Mouse (Mus musculus) ovary, postnatal 14 days (tissue): ENCODE results near the gene Prl3d2.
"Not testable (repeated sequence)": the region's sequence is repeated elsewhere in the genome, so short reads cannot be mapped to it uniquely, and the experiment has no call there.

Source experiments
- DNase-seq: peaks from one replicate; pipeline ENCODE4 v3.0.0; 2022; ENCODE audit warnings: low spot score

The Prl3d2 gene

DNA sequence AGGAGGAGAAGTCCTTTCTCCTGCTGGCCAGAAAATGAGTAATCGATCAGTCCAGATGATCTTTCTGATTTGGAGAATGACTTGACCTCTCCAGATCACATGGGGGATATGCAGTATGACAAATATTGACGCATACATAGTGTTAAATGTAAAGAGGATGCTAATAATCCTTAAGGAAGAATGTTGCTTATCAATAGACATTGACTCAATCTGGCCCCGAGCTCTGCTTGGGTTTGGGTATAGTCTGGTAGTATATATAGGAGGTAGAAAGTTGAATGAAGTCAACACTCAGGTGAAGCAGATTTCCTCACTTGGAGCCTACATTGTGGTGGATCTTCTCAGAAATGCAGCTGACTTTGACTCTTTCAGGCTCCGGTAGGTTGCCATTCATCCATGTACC, at the start of gene Prl3d2:
Gene Prl3d2, plus strand, starts transcription at position 301 of the 400 bp plus-strand sequence.
- DNase-seq = not testable (repeated sequence)

DNA sequence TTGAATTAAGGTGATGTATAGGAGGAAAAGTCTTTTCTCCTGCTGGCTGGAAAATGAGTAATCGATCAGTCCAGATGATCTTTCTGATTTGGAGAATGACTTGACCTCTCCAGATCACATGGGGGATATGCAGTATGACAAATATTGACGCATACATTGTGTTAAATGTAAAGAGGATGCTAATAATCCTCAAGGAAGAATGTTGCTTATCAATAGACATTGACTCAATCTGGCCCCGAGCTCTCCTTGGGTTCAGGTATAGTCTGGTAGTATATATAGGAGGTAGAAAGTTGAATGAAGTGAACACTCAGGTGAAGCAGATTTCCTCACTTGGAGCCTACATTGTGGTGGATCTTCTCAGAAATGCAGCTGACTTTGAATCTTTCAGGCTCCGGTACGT, 27.6 kb upstream of the Prl3d2 start, which contains the start of gene Prl3d1:
Gene Prl3d1, plus strand, starts transcription at position 301 of the 400 bp plus-strand sequence.
- DNase-seq = not testable (repeated sequence)

DNA sequence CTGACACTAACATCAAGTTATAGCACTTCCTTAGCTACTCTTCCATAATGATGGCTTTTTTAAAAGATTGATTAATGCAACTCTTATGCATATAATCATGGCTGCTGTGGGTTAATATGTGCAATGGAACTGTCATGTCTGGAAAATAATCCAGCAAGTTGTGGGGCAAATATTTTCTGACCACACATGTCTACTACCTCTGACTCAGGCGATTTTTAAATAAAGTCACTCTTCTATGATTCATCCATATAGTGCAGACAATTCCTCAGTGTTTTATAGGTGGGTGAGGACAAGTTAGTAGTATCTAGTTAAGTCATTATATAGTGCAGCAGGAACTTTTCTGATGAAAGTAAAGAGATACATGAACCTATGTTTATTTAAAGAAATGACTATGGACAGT, 26.8 kb downstream of the Prl3d2 start:
- no peak for DNase-seq

DNA sequence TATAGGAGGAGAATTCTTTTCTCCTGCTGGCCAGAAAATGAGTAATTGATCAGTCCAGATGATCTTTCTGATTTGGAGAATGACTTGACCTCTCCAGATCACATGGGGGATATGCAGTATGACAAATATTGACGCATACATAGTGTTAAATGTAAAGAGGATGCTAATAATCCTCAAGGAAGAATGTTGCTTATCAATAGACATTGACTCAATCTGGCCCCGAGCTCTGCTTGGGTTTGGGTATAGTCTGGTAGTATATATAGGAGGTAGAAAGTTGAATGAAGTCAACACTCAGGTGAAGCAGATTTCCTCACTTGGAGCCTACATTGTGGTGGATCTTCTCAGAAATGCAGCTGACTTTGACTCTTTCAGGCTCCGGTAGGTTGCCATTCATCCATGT, 35.0 kb downstream of the Prl3d2 start, which contains the start of gene Prl3d3:
Gene Prl3d3, plus strand, starts transcription at position 301 of the 400 bp plus-strand sequence.
- DNase-seq = not testable (repeated sequence)
